Mouse (Mus musculus): ENCODE data around the gene Cntrl.
A peak's percentile ranks its signal among the peaks of the same experiment; 100 is the strongest.

The Cntrl gene

GRCm38 (mm10) chr2:35173666-35174065 lies 64.4 kb downstream of the Cntrl start:
- DNase-seq (ENCODE audit: extremely low spot score, low spot score) = no peak

GRCm38 (mm10) chr2:35174100-35174499 lies 64.8 kb downstream of the Cntrl start:
- DNase-seq (ENCODE audit: extremely low spot score, low spot score) = no peak

GRCm38 (mm10) chr2:35175281-35176065 lies 66.2 kb downstream of the Cntrl start:
- DNase-seq (ENCODE audit: extremely low spot score, low spot score) = no peak

GRCm38 (mm10) chr2:35178153-35178552 lies 68.9 kb downstream of the Cntrl start:
- DNase-seq (ENCODE audit: extremely low spot score, low spot score) = no peak

GRCm38 (mm10) chr2:35183115-35183673 lies 73.9 kb downstream of the Cntrl start:
- DNase-seq (ENCODE audit: extremely low spot score, low spot score) = no peak

GRCm38 (mm10) chr2:35188929-35189328 lies 79.6 kb downstream of the Cntrl start:
- DNase-seq (ENCODE audit: extremely low spot score, low spot score) = no peak

GRCm38 (mm10) chr2:35193976-35194375 lies 84.7 kb downstream of the Cntrl start:
- no peak for DNase-seq (ENCODE audit: extremely low spot score, low spot score)

GRCm38 (mm10) chr2:35195626-35196544 lies 86.6 kb downstream of the Cntrl start:
- no peak for DNase-seq (ENCODE audit: extremely low spot score, low spot score)

- DNase-seq (ENCODE audit: extremely low spot score, low spot score) = no peak
These were observed 90.2 kb downstream of the Cntrl start for GRCm38 (mm10) chr2:35199541-35199940.

GRCm38 (mm10) chr2:35199971-35200897 lies 90.9 kb downstream of the Cntrl start:
- DNase-seq (ENCODE audit: extremely low spot score, low spot score) = peak; percentile 63

- DNase-seq (ENCODE audit: extremely low spot score, low spot score) = peak; percentile 100
These were observed 91.8 kb downstream of the Cntrl start, which contains the start of gene Rab14 for GRCm38 (mm10) chr2:35200898-35201668. TSS of gene Rab14 (minus strand) at chr2:35201120.

GRCm38 (mm10) chr2:35203729-35204128 lies 94.4 kb downstream of the Cntrl start:
- no peak for DNase-seq (ENCODE audit: extremely low spot score, low spot score)

- DNase-seq (ENCODE audit: extremely low spot score, low spot score) = no peak
These were observed 97.5 kb downstream of the Cntrl start for GRCm38 (mm10) chr2:35206761-35207160.

GRCm38 (mm10) chr2:35208054-35208453 lies 98.8 kb downstream of the Cntrl start:
- no peak for DNase-seq (ENCODE audit: extremely low spot score, low spot score)

- DNase-seq (ENCODE audit: extremely low spot score, low spot score) = no peak
These were observed 99.8 kb downstream of the Cntrl start for GRCm38 (mm10) chr2:35208931-35209665.

- no peak for DNase-seq (ENCODE audit: extremely low spot score, low spot score)
These were observed 102.4 kb downstream of the Cntrl start for GRCm38 (mm10) chr2:35211681-35212080.

GRCm38 (mm10) chr2:35213345-35213910 lies 104.1 kb downstream of the Cntrl start:
- DNase-seq (ENCODE audit: extremely low spot score, low spot score) = no peak

- DNase-seq (ENCODE audit: extremely low spot score, low spot score) = peak; percentile 93
These were observed 105.6 kb downstream of the Cntrl start for GRCm38 (mm10) chr2:35214881-35215358.

GRCm38 (mm10) chr2:35215363-35215762 lies 106.1 kb downstream of the Cntrl start:
- DNase-seq (ENCODE audit: extremely low spot score, low spot score) = peak; percentile 30

Data from neural tube, embryonic 10.5 days (tissue).